8 mouse cellular contexts compared by ENCODE assay signal in the genomic region with DNA sequence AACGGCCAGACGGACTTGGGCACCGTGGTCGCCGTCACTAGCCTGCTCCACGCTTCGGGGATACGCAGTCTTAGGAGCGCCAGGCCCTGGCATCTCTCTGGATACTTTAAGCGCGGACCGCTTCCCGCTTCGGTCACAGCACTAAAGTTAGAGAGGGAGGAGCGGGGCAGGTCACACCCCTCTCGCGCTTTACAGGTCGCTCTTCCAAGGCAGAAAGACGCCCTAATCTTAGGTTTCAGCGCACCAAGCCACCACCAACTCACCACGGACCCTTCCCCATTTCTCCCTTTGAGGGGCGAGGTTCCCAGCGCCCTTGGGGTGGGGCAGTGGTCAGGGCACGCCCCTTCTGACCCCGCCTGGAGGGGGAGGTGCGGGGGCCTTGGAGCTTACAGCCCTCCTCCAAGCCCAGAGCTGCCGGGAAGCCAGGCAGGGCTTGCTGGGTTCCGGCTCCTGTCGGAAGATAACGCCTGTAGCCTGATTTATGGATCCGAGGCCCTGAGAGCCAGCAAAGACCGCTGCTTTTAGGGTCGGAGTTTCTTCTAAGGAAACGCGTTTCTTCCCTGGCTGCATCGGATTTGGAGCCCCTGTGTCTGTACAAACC. TPM values are rescaled to one million over a fixed set of nuclear protein-coding genes. Genes with fewer than 3 reads are reported as not detected.
A peak's percentile ranks its signal among the peaks of the same experiment; 100 is the strongest.
DNase-seq lines count a peak whose midpoint lies in the region; ATAC-seq and TF ChIP-seq lines count a peak whose summit lies in the region.

No protein-coding gene starts in this region.

- no peaks in the 10 kb centered on the region for H3K9me3 ChIP-seq in liver, embryonic 16.5 days (replicated peaks; ENCODE audit: control insufficient read depth, low read length)

- no peak for TF ChIP-seq CTCF in testis, adult 2 months (IDR thresholded peaks at IDR 0.05; ENCODE audit: control insufficient read depth, insufficient read depth, insufficient replicate concordance, low read depth, low read length)

- no peak overlapping the region for H3K27ac ChIP-seq in testis, adult 2 months (ENCODE audit: control insufficient read depth, insufficient read depth, low read depth, low read length)
- no peak overlapping the region for H3K27ac ChIP-seq in liver, embryonic 16.5 days (ENCODE audit: low read length)

- 2% methylated on average over 36 of the region's 36 CpGs for WGBS in liver, embryonic 16.5 days (ENCODE audit: insufficient replicate concordance)

- H3K36me3 ChIP-seq in testis, adult 2 months (ENCODE audit: control insufficient read depth, insufficient read depth, low read length): no peaks in the 10 kb centered on the region
- H3K36me3 ChIP-seq in liver, embryonic 16.5 days (ENCODE audit: control insufficient read depth, insufficient read depth): no peaks in the 10 kb centered on the region

- peak overlapping the region; percentile 9; the same call in 1 of the 2 replicates for H3K4me3 ChIP-seq in testis, adult 2 months (ENCODE audit: control insufficient read depth, low read depth, low read length)
- H3K4me3 ChIP-seq in liver, embryonic 16.5 days (ENCODE audit: low read depth, low read length): peak overlapping the region; percentile 38

- ATAC-seq in hematopoietic stem cell, adult 5-6 weeks (replicated peaks in 1 of 2; ENCODE audit: insufficient read depth in 1 of 2, low FRiP score in 2 of 2, low TSS enrichment in 1 of 2, low read depth in 1 of 2, poor library complexity in 2 of 2, severe bottlenecking in 2 of 2): peak; percentile 46 to 70
- no peak for ATAC-seq in liver, embryonic 16.5 days (ENCODE audit: low read depth)

- H3K9ac ChIP-seq in liver, embryonic 16.5 days (ENCODE audit: low read depth, low read length): no peak overlapping the region

- peak overlapping the region; percentile 44 for H3K4me2 ChIP-seq in liver, embryonic 16.5 days (ENCODE audit: low read depth, low read length)

- no peak for DNase-seq in testis, postnatal 14 days (ENCODE audit: low spot score)
- DNase-seq in yolk sac, embryonic 10.5 days (ENCODE audit: low spot score): peak; percentile 74
- DNase-seq in spleen, postnatal 10 days (ENCODE audit: low spot score in 2 of 2): no peak
- DNase-seq in gastrocnemius, postnatal 10 days: no peak
- no peak for DNase-seq in urinary bladder, adult 18-20 months (ENCODE audit: low spot score in 2 of 2)

- TF ChIP-seq POLR2A in testis, adult 2 months (IDR thresholded peaks at IDR 0.05; ENCODE audit: control insufficient read depth, low read depth, low read length): no peak

- H3K27me3 ChIP-seq in testis, adult 2 months (ENCODE audit: control insufficient read depth, insufficient read depth, low read length): peaks cover 2% of the 10 kb centered on the region; the same call in 1 of the 2 replicates
- H3K27me3 ChIP-seq in liver, embryonic 16.5 days (ENCODE audit: control insufficient read depth, insufficient read depth, low read depth, low read length): peaks cover 99% of the 10 kb centered on the region

- peaks cover 15% of the 10 kb centered on the region for H3K4me1 ChIP-seq in testis, adult 2 months (ENCODE audit: control insufficient read depth, insufficient read depth, low read length)
- H3K4me1 ChIP-seq in liver, embryonic 16.5 days (ENCODE audit: control insufficient read depth, low read depth, low read length): no peaks in the 10 kb centered on the region; the same call in 1 of the 2 replicates

RNA-seq across cellular contexts. Expression of gene Gbx2, which starts 3.8 kb away (rescaled TPM):
- polyA plus RNA-seq in testis, adult 2 months (2012; rRNA removed): 0.05 TPM in 1 of 2 replicates, not detected in the other
- 4.9 and 6.4 TPM in 2 replicates for total RNA-seq in hematopoietic stem cell, adult 5-6 weeks (2017)
- 0.27 and 0.42 TPM in 2 replicates for polyA plus RNA-seq in liver, embryonic 16.5 days (2015; fragmentation: Nextera tagmentation; extraction: Ambion mirVana)
- not detected for total RNA-seq in gastrocnemius, postnatal 10 days (2021)
